Mouse (Mus musculus) embryonic facial prominence, embryonic 15.5 days (tissue): ENCODE results near the gene Rabgap1l. TPM values are rescaled to one million over a fixed set of nuclear protein-coding genes. Genes with fewer than 3 reads are reported as not detected.

Experiments
- ATAC-seq: fragments of 200-750 bp; cut with Nextera tagmentation; 2 replicates; pipeline ENCODE4 v1.8.0; 2017; ENCODE audit warnings: low read depth, moderate TSS enrichment; ENCODE audit not compliant: insufficient number of reproducible peaks, low FRiP score, low TSS enrichment
- H3K27ac ChIP-seq: fragments of 300-500 bp; sonication (generic); replicated peaks from 2 replicates; pipeline ENCODE4 v1.5.1; 2015; ENCODE audit warnings: mild to moderate bottlenecking, inconsistent platforms
- H3K27me3 ChIP-seq: fragments of 300-500 bp; sonication (generic); 2 replicates; pipeline ENCODE4 v1.6.1; 2015; ENCODE audit warnings: inconsistent platforms
- H3K36me3 ChIP-seq: fragments of 300-500 bp; sonication (generic); 2 replicates; pipeline ENCODE4 v1.6.1; 2015; ENCODE audit warnings: mild to moderate bottlenecking, inconsistent platforms
- H3K4me1 ChIP-seq: fragments of 300-500 bp; sonication (generic); 2 replicates; pipeline ENCODE4 v1.6.1; 2015; ENCODE audit warnings: inconsistent platforms
- H3K4me2 ChIP-seq: fragments of 300-500 bp; sonication (generic); replicated peaks from 2 replicates; pipeline ENCODE4 v1.6.1; 2015; ENCODE audit warnings: mild to moderate bottlenecking, inconsistent platforms
- H3K4me3 ChIP-seq: fragments of 300-500 bp; sonication (generic); replicated peaks from 2 replicates; pipeline ENCODE4 v1.5.1; 2015; ENCODE audit warnings: mild to moderate bottlenecking, inconsistent platforms
- H3K9ac ChIP-seq: fragments of 300-500 bp; sonication (generic); 2 replicates; pipeline ENCODE4 v1.6.1; 2015; ENCODE audit warnings: inconsistent platforms
- H3K9me3 ChIP-seq: fragments of 300-500 bp; sonication (generic); replicated peaks from 2 replicates; pipeline ENCODE4 v1.6.1; 2016; ENCODE audit warnings: inconsistent platforms
- WGBS: fragments of 180-500 bp; shearing (Covaris S2); methylation state at CpG from one replicate; pipeline ENCODE4 v1.1.7; 2015; 5-methylcytosine and 5-hydroxymethylcytosine counted together
- polyA plus RNA-seq: library from polyadenylated mRNA; unstranded; fragments of >200 nt; fragmentation: Nextera tagmentation; extraction: Ambion mirVana; gene quantifications from 2 replicates; pipeline ENCODE4 v1.2.1, GENCODE M21; 2015

The Rabgap1l gene
- polyA plus RNA-seq, 1 experiment from 2014 or later: 20.7 TPM

- Histone ChIP-seq H3K9ac (no peak overlapping the region), H3K9me3 (no peaks in the 10 kb centered on the region), H3K27ac (no peak overlapping the region), H3K4me1 (no peaks in the 10 kb centered on the region), H3K27me3 (no peaks in the 10 kb centered on the region), H3K4me2 (no peak overlapping the region), H3K36me3 (no peaks in the 10 kb centered on the region), H3K4me3 (no peak overlapping the region)
- 45% methylated on average over 5 of the region's 5 CpGs for WGBS
- peak; percentile 77; the same call in 1 of the 2 replicates for ATAC-seq
These were observed 261.6 kb downstream of the Rabgap1l start for GRCm38 (mm10) chr1:160531402-160531801.

GRCm38 (mm10) chr1:160521918-160522317 lies 271.1 kb downstream of the Rabgap1l start:
- 70% methylated on average over 3 of the region's 3 CpGs for WGBS
- ATAC-seq: no peak
- H3K36me3 ChIP-seq: no peaks in the 10 kb centered on the region
- no peak overlapping the region for H3K9ac ChIP-seq
- no peaks in the 10 kb centered on the region for H3K27me3 ChIP-seq
- H3K4me1 ChIP-seq: no peaks in the 10 kb centered on the region
- no peaks in the 10 kb centered on the region for H3K9me3 ChIP-seq
- no peak overlapping the region for H3K4me3 ChIP-seq
- no peak overlapping the region for H3K4me2 ChIP-seq
- no peak overlapping the region for H3K27ac ChIP-seq

GRCm38 (mm10) chr1:160520665-160521064 lies 272.3 kb downstream of the Rabgap1l start:
- H3K4me1 ChIP-seq: no peaks in the 10 kb centered on the region
- H3K9ac ChIP-seq: no peak overlapping the region
- 31% methylated on average over 3 of the region's 3 CpGs for WGBS
- H3K27me3 ChIP-seq: no peaks in the 10 kb centered on the region
- no peak overlapping the region for H3K4me2 ChIP-seq
- no peak overlapping the region for H3K4me3 ChIP-seq
- no peaks in the 10 kb centered on the region for H3K9me3 ChIP-seq
- H3K27ac ChIP-seq: no peak overlapping the region
- H3K36me3 ChIP-seq: no peaks in the 10 kb centered on the region
- ATAC-seq: 0 out of 2 replicates have a peak, but pooled peaks have one; percentile 24

- Histone ChIP-seq H3K4me1 (no peaks in the 10 kb centered on the region), H3K9ac (no peak overlapping the region), H3K27me3 (no peaks in the 10 kb centered on the region), H3K4me3 (no peak overlapping the region), H3K4me2 (no peak overlapping the region), H3K9me3 (no peaks in the 10 kb centered on the region), H3K36me3 (no peaks in the 10 kb centered on the region), H3K27ac (no peak overlapping the region)
- WGBS: 63% methylated on average over 1 of the region's 1 CpGs
- no peak for ATAC-seq
These were observed 273.0 kb downstream of the Rabgap1l start for GRCm38 (mm10) chr1:160519896-160520465.

GRCm38 (mm10) chr1:160518552-160518951 lies 274.5 kb downstream of the Rabgap1l start:
- Histone ChIP-seq H3K27me3 (no peaks in the 10 kb centered on the region), H3K27ac (no peak overlapping the region), H3K36me3 (no peaks in the 10 kb centered on the region), H3K9me3 (no peaks in the 10 kb centered on the region), H3K4me3 (no peak overlapping the region), H3K9ac (no peak overlapping the region), H3K4me2 (no peak overlapping the region), H3K4me1 (no peaks in the 10 kb centered on the region)
- 58% methylated on average over 4 of the region's 4 CpGs for WGBS
- ATAC-seq: no peak

GRCm38 (mm10) chr1:160507766-160508165 lies 285.2 kb downstream of the Rabgap1l start:
- H3K4me1 ChIP-seq: no peaks in the 10 kb centered on the region
- no peaks in the 10 kb centered on the region for H3K27me3 ChIP-seq
- H3K4me2 ChIP-seq: no peak overlapping the region
- no peak for ATAC-seq
- no peaks in the 10 kb centered on the region for H3K9me3 ChIP-seq
- H3K27ac ChIP-seq: no peak overlapping the region
- H3K4me3 ChIP-seq: no peak overlapping the region
- H3K36me3 ChIP-seq: no peaks in the 10 kb centered on the region
- no peak overlapping the region for H3K9ac ChIP-seq

GRCm38 (mm10) chr1:160496906-160497577 lies 296.0 kb downstream of the Rabgap1l start:
- Histone ChIP-seq H3K9ac (no peak overlapping the region), H3K36me3 (no peaks in the 10 kb centered on the region), H3K9me3 (no peaks in the 10 kb centered on the region), H3K4me2 (no peak overlapping the region), H3K4me1 (no peaks in the 10 kb centered on the region), H3K27me3 (no peaks in the 10 kb centered on the region), H3K27ac (no peak overlapping the region), H3K4me3 (no peak overlapping the region)
- ATAC-seq: no peak
- WGBS: 72% methylated on average over 3 of the region's 3 CpGs

GRCm38 (mm10) chr1:160485731-160486130 lies 307.3 kb downstream of the Rabgap1l start:
- Histone ChIP-seq H3K27ac (no peak overlapping the region), H3K9ac (no peak overlapping the region), H3K4me2 (no peak overlapping the region), H3K4me1 (no peaks in the 10 kb centered on the region), H3K4me3 (no peak overlapping the region), H3K9me3 (no peaks in the 10 kb centered on the region), H3K36me3 (no peaks in the 10 kb centered on the region), H3K27me3 (no peaks in the 10 kb centered on the region)
- no peak for ATAC-seq
- WGBS: 57% methylated on average over 3 of the region's 3 CpGs

GRCm38 (mm10) chr1:160485028-160485427 lies 308.0 kb downstream of the Rabgap1l start:
- Histone ChIP-seq H3K4me1 (no peaks in the 10 kb centered on the region), H3K9ac (no peak overlapping the region), H3K9me3 (no peaks in the 10 kb centered on the region), H3K4me3 (no peak overlapping the region), H3K36me3 (no peaks in the 10 kb centered on the region), H3K4me2 (no peak overlapping the region), H3K27me3 (no peaks in the 10 kb centered on the region), H3K27ac (no peak overlapping the region)
- WGBS: 86% methylated on average over 7 of the region's 7 CpGs
- no peak for ATAC-seq

- H3K4me2 ChIP-seq: no peak overlapping the region
- H3K9ac ChIP-seq: no peak overlapping the region
- no peaks in the 10 kb centered on the region for H3K36me3 ChIP-seq
- no peaks in the 10 kb centered on the region for H3K9me3 ChIP-seq
- ATAC-seq: no peak
- 83% methylated on average over 2 of the region's 2 CpGs for WGBS
- no peaks in the 10 kb centered on the region for H3K4me1 ChIP-seq
- H3K4me3 ChIP-seq: no peak overlapping the region
- no peak overlapping the region for H3K27ac ChIP-seq
- no peaks in the 10 kb centered on the region for H3K27me3 ChIP-seq
These were observed 311.4 kb downstream of the Rabgap1l start for GRCm38 (mm10) chr1:160481643-160482042.

GRCm38 (mm10) chr1:160467443-160467842 lies 325.6 kb downstream of the Rabgap1l start:
- no peaks in the 10 kb centered on the region for H3K4me1 ChIP-seq
- no peak for ATAC-seq
- H3K9ac ChIP-seq: no peak overlapping the region
- no peak overlapping the region for H3K4me2 ChIP-seq
- H3K27ac ChIP-seq: no peak overlapping the region
- H3K4me3 ChIP-seq: no peak overlapping the region
- H3K9me3 ChIP-seq: no peaks in the 10 kb centered on the region
- H3K36me3 ChIP-seq: no peaks in the 10 kb centered on the region
- no peaks in the 10 kb centered on the region for H3K27me3 ChIP-seq

GRCm38 (mm10) chr1:160465186-160465585 lies 327.8 kb downstream of the Rabgap1l start:
- Histone ChIP-seq H3K36me3 (no peaks in the 10 kb centered on the region), H3K9ac (no peak overlapping the region), H3K4me3 (no peak overlapping the region), H3K9me3 (no peaks in the 10 kb centered on the region), H3K4me1 (no peaks in the 10 kb centered on the region), H3K27ac (no peak overlapping the region), H3K4me2 (no peak overlapping the region), H3K27me3 (no peaks in the 10 kb centered on the region)
- ATAC-seq: no peak
